Mouse (Mus musculus): ENCODE data around the gene Ptms.

- TF ChIP-seq GATA1 (IDR thresholded peaks at IDR 0.05; ENCODE audit: borderline replicate concordance, low read length) (no peak), CTCF (IDR thresholded peaks at IDR 0.05; ENCODE audit: low read depth, low read length) (no peak), TAL1 (conservative IDR thresholded peaks at IDR 0.05; ENCODE audit: low read depth, low read length) (no peak), POLR2AphosphoS5 (IDR thresholded peaks at IDR 0.05; ENCODE audit: insufficient replicate concordance, low read depth, low read length) (no peak), GATA2 (IDR thresholded peaks at IDR 0.05; ENCODE audit: borderline replicate concordance, low read depth, low read length) (no peak)
Measured at GRCm38 (mm10) chr6:124913214-124913613, 6.7 kb downstream of the Ptms start.

Measured in G1E (cell line).